Mouse (Mus musculus): ENCODE results near the gene Tnfsf13. TPM values are rescaled to one million over a fixed set of nuclear protein-coding genes. Genes with fewer than 3 reads are reported as not detected.
A peak's percentile ranks its signal among the peaks of the same experiment; 100 is the strongest.
"Not testable (repeated sequence)": the region's sequence is repeated elsewhere in the genome, so short reads cannot be mapped to it uniquely, and the experiment has no call there.

Gene Tnfsf13
- total RNA-seq, 1 experiment from 2014 or later: 11.1 TPM

DNA sequence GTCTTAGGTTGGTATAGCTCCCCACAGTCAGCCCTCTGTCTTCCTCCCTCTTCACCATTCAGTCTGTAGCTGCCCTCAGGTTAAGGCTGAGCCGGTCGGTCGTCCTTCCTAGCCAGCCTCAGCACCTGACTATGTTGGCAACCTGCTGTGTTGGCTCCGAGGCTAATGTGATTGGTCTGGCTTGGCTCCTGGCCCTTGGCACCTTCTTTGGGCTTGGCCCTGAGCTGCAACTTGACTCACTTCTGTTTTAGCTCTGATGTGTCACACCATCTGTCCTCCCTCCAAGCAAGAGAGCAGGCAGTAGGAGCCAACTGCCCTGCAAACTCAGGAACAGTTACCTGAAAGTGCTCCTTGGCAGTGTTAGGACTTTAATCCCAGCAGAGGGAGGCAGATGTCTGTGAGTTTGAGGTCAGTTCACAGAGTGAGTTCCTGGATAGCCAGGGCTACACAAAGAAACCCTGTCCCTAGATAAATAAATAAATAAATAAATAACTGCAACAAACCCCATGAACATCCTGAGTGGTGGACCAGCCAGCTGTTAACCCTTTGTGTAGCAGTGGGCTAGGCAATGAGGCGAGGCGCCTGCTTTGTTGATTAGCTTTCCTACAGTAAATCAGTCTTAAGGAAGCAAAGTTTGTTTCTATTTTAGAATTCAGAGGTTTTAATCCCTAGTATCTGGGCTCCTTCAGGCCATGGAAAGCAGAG, 21.3 kb upstream of the Tnfsf13 start:
- no peak for ATAC-seq (replicated peaks; ENCODE audit: low read depth, poor library complexity, severe bottlenecking)

GRCm38 (mm10) chr11:69704613-69705010, 19.0 kb upstream of the Tnfsf13 start:
- ATAC-seq (replicated peaks; ENCODE audit: low read depth, poor library complexity, severe bottlenecking): no peak

DNA sequence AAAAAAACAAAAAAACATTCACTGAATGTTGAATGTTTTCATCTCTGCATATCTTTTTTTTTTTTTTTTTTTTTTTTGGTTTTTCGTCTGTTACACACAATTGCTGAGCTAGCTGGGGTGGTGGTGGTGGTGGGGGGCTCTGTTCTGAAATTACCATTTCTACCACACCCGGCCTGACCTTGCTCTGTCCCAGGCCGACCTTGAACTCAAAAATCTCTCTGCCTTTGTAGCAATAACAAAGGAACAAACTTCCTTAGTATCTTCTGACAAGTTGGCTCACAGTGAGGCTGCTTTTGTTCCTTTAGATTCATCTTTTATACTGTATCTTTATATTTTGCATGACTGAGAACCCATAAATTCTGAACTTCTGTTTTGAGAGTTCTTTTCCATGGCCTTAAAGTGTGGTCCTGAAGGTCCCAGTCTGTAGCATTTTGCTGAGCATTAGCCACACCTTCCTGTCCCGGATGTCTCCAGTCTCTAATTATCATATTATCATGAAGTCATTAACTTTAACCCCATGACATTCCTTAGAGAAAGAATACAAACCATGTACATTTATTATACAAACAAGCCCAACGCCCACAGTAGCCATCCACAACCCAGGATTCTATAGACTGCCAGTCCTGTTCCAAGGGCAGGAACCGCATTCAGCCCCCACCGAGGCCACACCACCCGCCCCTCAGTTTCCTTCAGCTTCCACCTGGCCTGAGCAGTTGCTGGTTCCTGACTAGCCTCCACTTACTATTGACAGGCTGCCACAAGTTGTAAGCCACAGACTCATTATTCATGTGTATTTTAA, 18.4 kb upstream of the Tnfsf13 start:
- no peak for ATAC-seq (replicated peaks; ENCODE audit: low read depth, poor library complexity, severe bottlenecking)

DNA sequence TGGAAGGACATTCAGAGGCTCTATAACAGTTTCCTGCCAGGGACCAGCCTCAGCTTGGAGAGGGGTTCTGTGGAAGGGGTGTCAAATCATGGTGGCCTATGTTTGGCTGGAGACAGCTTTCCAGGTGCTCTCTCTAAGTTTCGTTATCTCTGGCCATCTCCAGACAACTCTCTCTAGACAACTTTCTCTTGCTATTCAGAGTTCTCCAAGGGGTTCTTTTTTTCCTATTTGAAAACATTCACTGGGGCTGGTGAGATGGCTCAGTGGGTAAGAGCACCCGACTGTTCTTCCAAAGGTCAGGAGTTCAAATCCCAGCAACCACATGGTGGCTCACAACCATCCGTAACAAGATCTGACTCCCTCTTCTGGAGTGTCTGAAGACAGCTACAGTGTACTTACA, 17.8 kb upstream of the Tnfsf13 start:
- ATAC-seq (replicated peaks; ENCODE audit: low read depth, poor library complexity, severe bottlenecking): not testable (repeated sequence)

DNA sequence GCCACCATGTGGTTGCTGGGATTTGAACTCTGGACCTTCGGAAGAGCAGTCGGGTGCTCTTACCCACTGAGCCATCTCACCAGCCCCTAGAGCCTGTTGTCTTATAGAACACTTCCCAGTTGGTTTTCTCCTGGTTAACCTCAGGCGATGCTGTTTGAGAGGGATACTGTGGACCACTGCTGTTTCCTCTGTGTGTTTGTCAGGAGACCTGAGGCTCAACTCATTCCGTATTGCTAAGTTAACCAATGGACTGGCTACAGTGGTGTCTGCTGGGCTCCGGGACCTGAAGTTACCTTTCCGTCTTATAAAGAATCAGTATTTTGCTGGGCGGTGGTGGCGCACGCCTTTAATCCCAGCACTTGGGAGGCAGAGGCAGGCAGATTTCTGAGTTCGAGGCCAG, 17.3 kb upstream of the Tnfsf13 start:
- not testable (repeated sequence) for ATAC-seq (replicated peaks; ENCODE audit: low read depth, poor library complexity, severe bottlenecking)

GRCm38 (mm10) chr11:69699595-69699994, 14.0 kb upstream of the Tnfsf13 start:
- no peak for ATAC-seq (replicated peaks; ENCODE audit: low read depth, poor library complexity, severe bottlenecking)

- no peak for ATAC-seq (replicated peaks; ENCODE audit: low read depth, poor library complexity, severe bottlenecking)
Observed at GRCm38 (mm10) chr11:69698574-69698973, 13.0 kb upstream of the Tnfsf13 start.

DNA sequence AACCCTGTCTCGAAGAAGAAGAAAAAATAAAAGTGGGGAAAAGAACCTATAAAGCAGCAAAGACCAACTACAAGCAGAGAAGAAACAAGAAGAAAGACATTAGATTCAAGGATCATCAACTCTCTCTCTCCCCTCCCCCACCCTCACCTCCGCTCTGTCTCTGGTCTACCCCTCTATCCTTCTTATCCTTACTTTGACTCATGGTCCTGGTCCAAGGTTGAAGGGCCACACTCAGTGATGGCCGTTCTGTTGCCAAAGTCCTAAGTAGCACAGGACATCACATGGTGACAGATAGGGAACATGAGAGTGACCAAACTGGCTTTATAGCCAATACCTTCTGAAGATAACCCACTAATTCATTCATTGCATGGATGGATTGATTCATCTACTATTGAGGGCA, 11.8 kb upstream of the Tnfsf13 start:
- no peak for ATAC-seq (replicated peaks; ENCODE audit: low read depth, poor library complexity, severe bottlenecking)

DNA sequence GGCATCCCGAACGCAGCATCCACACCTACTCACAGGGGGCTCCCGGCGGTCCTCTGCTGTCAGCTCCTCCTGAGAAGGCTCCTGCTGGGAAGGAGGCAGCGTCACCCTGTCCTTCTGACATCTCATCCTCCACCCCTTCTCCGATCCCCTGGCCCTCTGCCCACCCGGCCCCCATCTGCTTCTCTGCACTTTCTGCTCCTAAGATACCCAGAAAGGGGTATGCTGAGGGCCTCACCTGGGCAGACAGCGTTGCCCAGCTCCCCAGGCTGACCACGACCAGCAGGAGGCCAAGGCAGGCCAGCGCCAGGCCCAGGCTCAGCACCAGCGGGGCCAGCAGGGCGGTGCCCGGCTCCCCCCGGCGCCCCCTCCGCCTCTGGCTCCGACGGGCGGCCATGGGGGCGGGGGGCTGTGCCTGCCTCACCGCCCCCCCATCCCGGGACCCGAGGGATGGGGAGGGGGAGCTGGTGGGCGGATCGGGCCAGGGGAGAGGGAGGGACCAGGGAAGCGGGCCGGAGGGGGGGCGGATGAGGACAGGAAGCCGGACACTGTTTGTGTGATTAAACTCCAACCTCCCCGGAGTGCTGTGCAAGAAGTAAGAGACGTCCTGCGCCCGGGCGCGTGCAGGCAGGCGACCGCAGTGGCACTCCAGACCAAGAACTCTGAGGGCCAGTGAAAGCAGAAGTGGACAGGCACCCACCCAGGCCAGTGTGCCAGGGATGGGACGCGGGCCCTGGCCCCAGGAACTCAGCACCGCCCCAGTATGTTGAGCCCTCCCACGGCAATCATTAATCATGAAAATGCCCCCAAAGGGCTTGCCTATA, 10.0 kb upstream of the Tnfsf13 start, which contains the start of the genes Tnfsf12 and Tnfsfm13:
Tnfsf12 (minus strand) TSS at position 489 of the 821 bp plus-strand sequence.
Tnfsfm13 (minus strand) TSS at position 738 of the 821 bp plus-strand sequence.
- ATAC-seq (replicated peaks; ENCODE audit: low read depth, poor library complexity, severe bottlenecking): peak; percentile 91

DNA sequence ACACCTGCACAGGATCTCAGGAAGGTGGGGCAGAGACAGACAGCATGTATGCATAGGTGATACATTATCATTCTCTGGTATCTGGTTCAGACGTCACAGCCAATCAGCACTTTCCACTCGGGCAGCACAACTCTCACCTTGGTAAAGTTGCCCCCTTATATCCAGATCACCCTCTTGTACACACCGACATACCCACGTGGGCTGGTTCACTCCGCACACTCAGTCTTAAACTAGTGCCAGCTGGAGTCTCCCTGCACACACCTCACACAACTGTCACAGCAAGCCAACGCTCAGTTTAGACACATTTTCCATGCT, 9.4 kb upstream of the Tnfsf13 start:
- ATAC-seq (replicated peaks; ENCODE audit: low read depth, poor library complexity, severe bottlenecking): no peak

GRCm38 (mm10) chr11:69693421-69693965, 7.9 kb upstream of the Tnfsf13 start:
- no peak for ATAC-seq (replicated peaks; ENCODE audit: low read depth, poor library complexity, severe bottlenecking)

DNA sequence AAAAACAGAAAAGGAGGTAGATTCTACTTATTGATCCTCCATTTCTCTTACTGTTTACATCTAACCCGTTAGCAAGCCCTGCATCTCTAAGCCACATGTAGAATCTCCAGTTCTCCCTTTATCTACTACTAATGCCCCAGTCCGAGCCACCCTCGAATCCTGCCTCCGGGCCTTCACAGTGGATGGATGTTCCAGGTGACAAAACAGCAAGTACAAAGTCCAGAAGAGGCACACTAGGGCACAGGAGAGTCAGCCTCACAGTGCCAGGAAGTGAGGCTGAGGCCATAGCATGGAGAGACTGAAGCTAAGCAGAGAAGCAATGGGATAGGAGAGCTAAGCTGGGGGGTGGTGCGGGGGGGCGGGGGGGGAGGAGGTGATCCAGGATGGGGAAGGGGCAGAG, 7.3 kb upstream of the Tnfsf13 start:
- no peak for ATAC-seq (replicated peaks; ENCODE audit: low read depth, poor library complexity, severe bottlenecking)

DNA sequence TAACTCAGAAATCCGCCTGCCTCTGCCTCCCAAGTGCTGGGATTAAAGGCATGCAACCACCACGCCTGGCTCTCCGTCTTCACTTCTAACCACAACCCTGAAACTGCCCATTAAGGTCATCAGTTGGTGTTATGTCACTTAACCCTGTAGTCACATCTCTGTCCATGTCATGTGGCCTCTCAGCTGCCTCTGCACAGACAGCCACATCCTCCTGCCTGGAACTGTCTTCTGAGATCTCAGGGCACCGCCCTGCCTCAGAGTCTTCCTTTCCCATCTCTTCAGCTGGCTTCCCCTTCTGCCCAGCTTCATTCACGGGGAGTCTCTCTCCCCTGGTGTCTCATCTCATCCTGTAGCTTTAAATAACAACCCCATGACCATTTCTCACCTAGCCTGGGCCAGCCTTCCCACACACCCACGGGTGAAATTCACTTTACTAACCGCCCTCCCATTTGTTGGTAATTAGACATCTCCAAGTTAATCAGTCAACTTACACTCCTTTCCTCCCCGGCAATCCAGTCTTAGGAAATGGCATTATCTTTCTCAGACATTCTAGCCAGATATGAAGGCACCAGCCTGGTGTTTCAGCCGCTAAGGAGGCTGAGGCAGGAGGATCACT, 6.7 kb upstream of the Tnfsf13 start:
- no peak for ATAC-seq (replicated peaks; ENCODE audit: low read depth, poor library complexity, severe bottlenecking)

DNA sequence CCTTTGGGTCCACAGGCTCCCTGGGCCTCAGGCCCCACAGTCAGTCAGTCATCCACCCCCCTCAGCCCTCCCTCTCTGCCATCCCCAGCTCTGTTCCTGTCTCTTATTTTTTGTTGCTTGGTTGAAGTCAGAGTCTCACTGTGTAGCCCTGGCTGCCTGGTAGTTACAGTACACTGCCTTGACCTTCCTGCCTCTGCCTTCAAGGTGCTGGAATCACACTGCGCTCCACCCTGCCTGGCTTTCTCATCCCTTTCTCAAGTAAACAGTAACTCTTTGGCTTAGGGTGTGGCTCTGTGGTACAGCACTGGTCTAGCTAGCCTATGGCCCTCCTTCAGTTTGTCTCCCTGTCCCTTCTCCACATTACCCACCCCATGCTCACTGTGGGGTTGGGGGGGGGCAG, 4.3 kb upstream of the Tnfsf13 start:
- no peak for ATAC-seq (replicated peaks; ENCODE audit: low read depth, poor library complexity, severe bottlenecking)

- no peak for ATAC-seq (replicated peaks; ENCODE audit: low read depth, poor library complexity, severe bottlenecking)
Observed at GRCm38 (mm10) chr11:69687061-69687460, 1.5 kb upstream of the Tnfsf13 start.

DNA sequence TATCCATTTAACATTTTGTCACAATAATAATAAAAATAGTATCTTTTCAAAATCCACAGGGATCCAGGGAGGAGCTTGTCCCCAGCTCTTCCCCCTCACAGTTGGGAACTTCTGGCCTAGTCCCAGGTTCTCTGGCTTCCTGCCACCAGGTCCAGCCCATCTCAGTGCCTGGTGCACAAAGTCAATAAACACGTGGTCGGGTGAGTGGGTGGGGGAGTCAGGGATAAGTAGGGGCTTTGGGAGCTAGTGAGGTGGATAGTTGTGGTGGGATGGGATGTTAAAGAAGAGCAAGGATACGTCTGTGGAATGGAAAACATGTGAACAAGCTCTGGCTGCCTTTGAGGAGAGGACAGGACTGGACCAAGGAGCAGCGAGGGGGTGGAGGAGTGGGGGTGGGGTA, 793 bp upstream of the Tnfsf13 start:
- no peak for ATAC-seq (replicated peaks; ENCODE audit: low read depth, poor library complexity, severe bottlenecking)

DNA sequence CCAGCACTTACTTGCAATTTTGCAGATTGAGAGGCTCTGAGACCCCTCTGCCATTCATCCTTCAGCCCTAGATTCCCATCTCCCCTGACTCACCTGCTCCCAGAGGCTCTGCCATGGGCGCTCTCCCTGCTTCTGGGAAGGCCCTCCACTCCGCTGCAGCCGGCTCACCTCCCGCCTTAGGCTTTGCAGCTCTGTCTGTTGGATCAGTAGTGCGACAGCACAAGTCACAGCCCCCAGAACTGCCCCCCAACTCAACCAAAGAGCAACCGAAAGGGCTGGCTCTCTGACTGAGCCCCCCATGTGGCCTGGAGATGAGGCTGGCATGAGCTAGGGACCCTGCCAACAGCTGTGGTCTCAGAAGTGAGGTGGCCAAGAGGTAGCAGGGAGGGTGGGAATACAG, 648 bp downstream of the Tnfsf13 start:
- no peak for ATAC-seq (replicated peaks; ENCODE audit: low read depth, poor library complexity, severe bottlenecking)

DNA sequence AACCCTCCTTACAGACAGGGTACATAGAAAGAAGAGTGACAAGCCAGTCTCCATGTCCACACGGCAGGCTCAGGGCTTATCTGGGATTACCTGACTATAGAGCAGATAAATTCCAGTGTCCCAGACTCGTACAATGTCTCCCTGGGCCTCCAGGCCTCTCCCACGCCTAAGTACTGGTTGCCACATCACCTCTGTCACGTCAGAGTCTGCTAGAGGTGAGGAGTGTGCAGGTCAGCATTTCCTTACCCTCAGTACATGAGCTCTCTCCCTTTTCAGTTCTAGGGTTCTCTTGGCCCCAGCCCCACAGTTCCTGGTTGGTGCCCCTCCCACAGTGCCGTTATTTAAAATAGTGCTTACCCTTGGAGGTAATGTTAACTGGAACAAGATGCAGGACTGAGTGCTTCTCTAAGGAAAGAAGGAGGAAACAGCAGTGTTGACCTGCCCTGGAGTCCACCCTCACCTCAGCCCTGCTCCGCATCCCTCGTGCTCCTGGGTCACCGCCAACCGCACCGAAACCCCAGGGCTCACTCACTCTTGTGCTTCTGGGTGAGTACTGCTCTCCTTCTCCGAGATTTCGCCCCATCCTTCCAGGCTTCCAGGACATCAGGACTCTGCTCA, 1.3 kb downstream of the Tnfsf13 start:
- no peak for ATAC-seq (replicated peaks; ENCODE audit: low read depth, poor library complexity, severe bottlenecking)

DNA sequence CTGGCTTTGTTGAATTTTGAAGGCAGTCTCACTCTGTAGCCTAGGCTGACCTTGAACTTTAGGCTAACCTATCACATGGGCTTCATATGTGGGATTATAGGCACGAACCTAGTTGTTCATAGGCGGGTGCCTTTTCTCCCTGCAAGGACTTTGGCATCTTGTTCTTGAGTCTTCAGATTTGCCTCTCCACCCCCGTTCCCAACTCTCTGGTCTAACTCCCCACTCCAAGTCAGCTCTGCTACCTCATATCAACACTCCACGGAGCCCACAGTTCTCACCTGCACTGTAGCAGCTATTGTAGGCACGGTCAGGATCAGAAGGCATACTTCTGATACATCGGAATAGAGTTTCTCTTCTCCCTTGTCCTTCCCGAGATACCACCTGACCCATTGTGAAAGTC, 2.0 kb downstream of the Tnfsf13 start:
- no peak for ATAC-seq (replicated peaks; ENCODE audit: low read depth, poor library complexity, severe bottlenecking)
